Mouse (Mus musculus) liver, embryonic 11.5 days (tissue): ENCODE data around the gene Anxa7. TPM values are rescaled to one million over a fixed set of nuclear protein-coding genes. Genes with fewer than 3 reads are reported as not detected.

ENCODE experiments used
- ATAC-seq: fragments of 200-750 bp; cut with Nextera tagmentation; replicated peaks from 2 replicates; pipeline ENCODE4 v1.8.0; 2017; ENCODE audit warnings: moderate number of reproducible peaks, mild to moderate bottlenecking, moderate TSS enrichment, moderate library complexity; ENCODE audit not compliant: low FRiP score
- DNase-seq: peaks from one replicate; pipeline ENCODE4 v3.0.0-alpha.2; 2017; ENCODE audit warnings: low spot score
- H3K27ac ChIP-seq: fragments of 300-500 bp; sonication (generic); 2 replicates; pipeline ENCODE4 v1.5.1; 2014; ENCODE audit warnings: mild to moderate bottlenecking, low read depth, low read length, control low read depth
- H3K27me3 ChIP-seq: fragments of 300-500 bp; sonication (generic); replicated peaks from 2 replicates; pipeline ENCODE4 v1.6.1; 2014; ENCODE audit warnings: low read length, mixed read lengths; ENCODE audit not compliant: control insufficient read depth, insufficient read depth
- H3K36me3 ChIP-seq: fragments of 300-500 bp; sonication (generic); 2 replicates; pipeline ENCODE4 v1.6.1; 2014; ENCODE audit warnings: mild to moderate bottlenecking, low read length, moderate library complexity, mixed read lengths; ENCODE audit not compliant: control insufficient read depth, insufficient read depth
- H3K4me1 ChIP-seq: fragments of 300-500 bp; sonication (generic); replicated peaks from 2 replicates; pipeline ENCODE4 v1.6.1; 2014; ENCODE audit warnings: low read length, mixed read lengths; ENCODE audit not compliant: control insufficient read depth, insufficient read depth
- H3K4me2 ChIP-seq: fragments of 300-500 bp; sonication (generic); 2 replicates; pipeline ENCODE4 v1.6.1; 2014; ENCODE audit warnings: mild to moderate bottlenecking, control low read depth, moderate library complexity
- H3K4me3 ChIP-seq: fragments of 300-500 bp; sonication (generic); 2 replicates; pipeline ENCODE4 v1.5.1; 2014; ENCODE audit warnings: low read depth, low read length, control low read depth
- H3K9ac ChIP-seq: fragments of 300-500 bp; sonication (generic); 2 replicates; pipeline ENCODE4 v1.6.1; 2014; ENCODE audit warnings: low read depth, low read length, control low read depth
- H3K9me3 ChIP-seq: fragments of 300-500 bp; sonication (generic); 2 replicates; pipeline ENCODE4 v1.6.1; 2016; ENCODE audit warnings: low read length, inconsistent platforms, mixed read lengths; ENCODE audit not compliant: control insufficient read depth
- WGBS: fragments of 180-500 bp; shearing (Covaris S2); extraction: QIAGEN DNeasy Blood & Tissue Kit; methylation state at CpG from one replicate; pipeline ENCODE4 v1.1.7; 2014; 5-methylcytosine and 5-hydroxymethylcytosine counted together
- polyA plus RNA-seq: library from polyadenylated mRNA; unstranded; fragments of >200 nt; fragmentation: Nextera tagmentation; extraction: Ambion mirVana; gene quantifications from 2 replicates; pipeline ENCODE4 v1.2.1, GENCODE M21; 2014

Gene Anxa7
- polyA plus RNA-seq, result 52.8 and 56.5 TPM in 2 replicates

GRCm38 (mm10) chr14:20479291-20480194 lies at the start of gene Anxa7:
Anxa7 (minus strand) TSS chr14:20480133.
- Histone ChIP-seq H3K27me3 (no peaks in the 10 kb centered on the region), H3K4me3 (peak within 1 kb of the TSS; percentile 86), H3K9me3 (no peaks in the 10 kb centered on the region), H3K4me2 (peak within 1 kb of the TSS; percentile 88), H3K4me1 (peaks cover 17% of the 10 kb centered on the region), H3K27ac (peak within 1 kb of the TSS; percentile 83), H3K36me3 (peaks cover 6% of the 10 kb centered on the region), H3K9ac (peak within 1 kb of the TSS; percentile 76)
- DNase-seq (peak; percentile 85), ATAC-seq (peak; percentile 85)
- under 1% methylated on average over 48 of the region's 48 CpGs for WGBS

DNA sequence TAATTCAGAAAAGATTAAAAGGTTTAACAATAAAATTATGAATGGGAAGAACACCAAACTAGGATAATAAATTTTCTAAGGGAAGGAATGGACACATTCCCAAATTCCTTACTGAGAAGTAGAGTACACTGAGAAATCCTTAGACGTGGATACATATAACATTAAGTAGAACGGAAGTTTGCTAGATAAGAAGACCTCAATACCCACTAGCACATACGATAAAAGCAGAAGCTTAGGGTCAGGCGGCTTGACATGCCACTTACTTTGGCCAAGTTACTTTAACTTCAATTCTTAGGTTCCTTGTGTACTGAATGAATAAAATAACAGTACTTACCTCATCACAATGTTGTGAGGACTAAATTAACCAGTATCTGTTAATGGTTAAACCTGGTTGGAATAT lies 49.7 kb upstream of the Anxa7 start:
- WGBS, result 66% methylated on average over 4 of the region's 4 CpGs
- DNase-seq (no peak), ATAC-seq (no peak)
- no peaks in the 10 kb centered on the region for H3K27me3 ChIP-seq
- H3K9ac ChIP-seq, result no peak overlapping the region
- no peaks in the 10 kb centered on the region for H3K9me3 ChIP-seq
- H3K4me2 ChIP-seq, result no peak overlapping the region
- no peaks in the 10 kb centered on the region; the same call in 1 of the 2 replicates for H3K36me3 ChIP-seq
- H3K27ac ChIP-seq, result no peak overlapping the region
- no peak overlapping the region for H3K4me3 ChIP-seq
- no peaks in the 10 kb centered on the region for H3K4me1 ChIP-seq

- H3K4me1 ChIP-seq, result no peaks in the 10 kb centered on the region
- no peak for DNase-seq
- no peak for ATAC-seq
- no peak overlapping the region for H3K4me3 ChIP-seq
- peaks cover 12% of the 10 kb centered on the region; the same call in 1 of the 2 replicates for H3K36me3 ChIP-seq
- no peaks in the 10 kb centered on the region for H3K27me3 ChIP-seq
- 96% methylated on average over 2 of the region's 2 CpGs for WGBS
- no peaks in the 10 kb centered on the region for H3K9me3 ChIP-seq
- H3K4me2 ChIP-seq, result no peak overlapping the region
- no peak overlapping the region for H3K9ac ChIP-seq
- H3K27ac ChIP-seq, result no peak overlapping the region
These were observed 40.2 kb upstream of the Anxa7 start for GRCm38 (mm10) chr14:20520179-20520578.

- Histone ChIP-seq H3K36me3 (no peaks in the 10 kb centered on the region; the same call in 1 of the 2 replicates), H3K9ac (no peak overlapping the region), H3K27ac (no peak overlapping the region), H3K4me2 (no peak overlapping the region), H3K9me3 (no peaks in the 10 kb centered on the region), H3K4me3 (no peak overlapping the region), H3K4me1 (no peaks in the 10 kb centered on the region), H3K27me3 (no peaks in the 10 kb centered on the region)
- DNase-seq (no peak), ATAC-seq (no peak)
- 89% methylated on average over 2 of the region's 2 CpGs for WGBS
These were observed 28.5 kb upstream of the Anxa7 start for GRCm38 (mm10) chr14:20508424-20508823.

- no peaks in the 10 kb centered on the region for H3K9me3 ChIP-seq
- H3K4me2 ChIP-seq, result no peak overlapping the region
- H3K4me3 ChIP-seq, result no peak overlapping the region
- WGBS, result 92% methylated on average over 10 of the region's 10 CpGs
- no peaks in the 10 kb centered on the region for H3K4me1 ChIP-seq
- no peak overlapping the region for H3K9ac ChIP-seq
- ATAC-seq (no peak), DNase-seq (no peak)
- peaks cover 7% of the 10 kb centered on the region for H3K36me3 ChIP-seq
- H3K27ac ChIP-seq, result no peak overlapping the region
- no peaks in the 10 kb centered on the region for H3K27me3 ChIP-seq
These were observed 23.0 kb upstream of the Anxa7 start for GRCm38 (mm10) chr14:20502966-20503365.

- DNase-seq, result no peak
- H3K9me3 ChIP-seq, result no peaks in the 10 kb centered on the region
- H3K4me3 ChIP-seq, result no peak overlapping the region
- H3K27me3 ChIP-seq, result no peaks in the 10 kb centered on the region
- H3K9ac ChIP-seq, result no peak overlapping the region
- H3K27ac ChIP-seq, result no peak overlapping the region
- H3K4me2 ChIP-seq, result no peak overlapping the region
- no peaks in the 10 kb centered on the region for H3K4me1 ChIP-seq
- no peak for ATAC-seq
- H3K36me3 ChIP-seq, result peaks cover 7% of the 10 kb centered on the region
- WGBS, result 94% methylated on average over 3 of the region's 3 CpGs
These were observed 20.0 kb upstream of the Anxa7 start for GRCm38 (mm10) chr14:20499982-20500381.

DNA sequence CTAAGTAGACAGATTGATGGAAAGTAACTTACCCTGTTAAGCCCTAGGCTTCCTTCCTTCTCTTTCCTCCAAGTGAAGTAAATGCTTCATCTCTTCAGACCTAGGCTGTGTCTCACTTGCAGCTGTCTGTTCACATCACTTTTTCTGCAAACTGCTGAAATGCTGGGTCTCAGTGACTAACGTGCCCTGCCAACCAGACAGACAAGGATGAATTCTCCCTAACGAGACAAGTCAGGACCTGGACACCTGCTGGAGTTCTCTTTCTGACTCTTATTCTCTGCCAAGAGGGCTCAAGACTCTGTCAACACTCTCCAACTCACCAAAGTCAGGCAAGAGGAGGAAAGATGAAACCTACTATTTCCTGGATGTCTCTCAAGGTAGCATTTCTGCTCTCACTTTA lies 16.7 kb upstream of the Anxa7 start, which contains the start of gene Mss51:
Gene Mss51, minus strand, starts transcription at position 299 of the 400 bp plus-strand sequence.
- ATAC-seq (no peak), DNase-seq (no peak)
- Histone ChIP-seq H3K9me3 (no peaks in the 10 kb centered on the region), H3K27me3 (no peaks in the 10 kb centered on the region), H3K36me3 (peaks cover 12% of the 10 kb centered on the region), H3K9ac (no peak within 1 kb of the TSS), H3K4me2 (no peak within 1 kb of the TSS), H3K4me3 (no peak within 1 kb of the TSS), H3K27ac (no peak within 1 kb of the TSS), H3K4me1 (no peaks in the 10 kb centered on the region)
- WGBS, result 82% methylated on average over 2 of the region's 2 CpGs

GRCm38 (mm10) chr14:20486031-20486430 lies 6.1 kb upstream of the Anxa7 start:
- no peak for DNase-seq
- peaks cover 6% of the 10 kb centered on the region for H3K36me3 ChIP-seq

More at GRCm38 (mm10) chr14:20486031-20486430, 6.1 kb upstream of the Anxa7 start:
- H3K9ac ChIP-seq, result no peak overlapping the region
- H3K4me2 ChIP-seq, result no peak overlapping the region
- H3K27me3 ChIP-seq, result no peaks in the 10 kb centered on the region
- no peaks in the 10 kb centered on the region for H3K9me3 ChIP-seq
- no peak for ATAC-seq
- WGBS, result 95% methylated on average over 5 of the region's 5 CpGs
- no peak overlapping the region for H3K27ac ChIP-seq
- H3K4me1 ChIP-seq, result no peaks in the 10 kb centered on the region; the same call in 1 of the 2 replicates
- H3K4me3 ChIP-seq, result no peak overlapping the region
